Mouse (Mus musculus) lung, embryonic 15.5 days (tissue): Measurements from ENCODE around the gene Nfic. TPM values are rescaled to one million over a fixed set of nuclear protein-coding genes. Genes with fewer than 3 reads are reported as not detected.

Experiments
- ATAC-seq: fragments of 200-750 bp; cut with Nextera tagmentation; 2 replicates; pipeline ENCODE4 v1.8.0; 2017; ENCODE audit warnings: moderate number of reproducible peaks, borderline replicate concordance; ENCODE audit not compliant: low FRiP score, low TSS enrichment; ENCODE audit errors: extremely low read depth
- H3K27ac ChIP-seq: fragments of 300-500 bp; sonication (generic); 2 replicates; pipeline ENCODE4 v1.5.1; 2015; ENCODE audit warnings: moderate library complexity, mild to moderate bottlenecking, inconsistent platforms
- H3K27me3 ChIP-seq: fragments of 300-500 bp; sonication (generic); 2 replicates; pipeline ENCODE4 v1.6.1; 2015; ENCODE audit warnings: inconsistent platforms
- H3K36me3 ChIP-seq: fragments of 300-500 bp; sonication (generic); 2 replicates; pipeline ENCODE4 v1.6.1; 2015; ENCODE audit warnings: inconsistent platforms
- H3K4me1 ChIP-seq: fragments of 300-500 bp; sonication (generic); 2 replicates; pipeline ENCODE4 v1.6.1; 2015; ENCODE audit warnings: inconsistent platforms
- H3K4me2 ChIP-seq: fragments of 300-500 bp; sonication (generic); 2 replicates; pipeline ENCODE4 v1.6.1; 2015; ENCODE audit warnings: inconsistent platforms, mild to moderate bottlenecking, moderate library complexity
- H3K4me3 ChIP-seq: fragments of 300-500 bp; sonication (generic); 2 replicates; pipeline ENCODE4 v1.5.1; 2015; ENCODE audit warnings: mild to moderate bottlenecking, inconsistent platforms
- H3K9ac ChIP-seq: fragments of 300-500 bp; sonication (generic); 2 replicates; pipeline ENCODE4 v1.6.1; 2015; ENCODE audit warnings: inconsistent platforms
- H3K9me3 ChIP-seq: fragments of 300-500 bp; sonication (generic); 2 replicates; pipeline ENCODE4 v1.6.1; 2016; ENCODE audit warnings: inconsistent platforms
- WGBS: fragments of 180-500 bp; shearing (Covaris S2); methylation state at CpG from one replicate; pipeline ENCODE4 v1.1.7; 2015; 5-methylcytosine and 5-hydroxymethylcytosine counted together
- polyA plus RNA-seq: library from polyadenylated mRNA; unstranded; fragments of >200 nt; fragmentation: Nextera tagmentation; extraction: Ambion mirVana; gene quantifications from 2 replicates; pipeline ENCODE4 v1.2.1, GENCODE M21; 2015

Nfic gene
- polyA plus RNA-seq, 1 experiment from 2014 or later = 86.0 TPM

GRCm38 (mm10) chr10:81356991-81357844, 98.2 kb downstream of the Nfic start, which contains the start of gene Mfsd12:
Gene Mfsd12 (plus strand): TSS chr10:81357491.
- ATAC-seq = peak; percentile 84
- no peaks in the 10 kb centered on the region for H3K9me3 ChIP-seq
- peak within 1 kb of the TSS; percentile 73 for H3K27ac ChIP-seq
- no peaks in the 10 kb centered on the region; the same call in 1 of the 2 replicates for H3K36me3 ChIP-seq
- H3K4me1 ChIP-seq = peaks cover 50% of the 10 kb centered on the region
- H3K9ac ChIP-seq = peak within 1 kb of the TSS; percentile 77
- H3K4me2 ChIP-seq = peak within 1 kb of the TSS; percentile 99
- no peaks in the 10 kb centered on the region for H3K27me3 ChIP-seq
- peak within 1 kb of the TSS; percentile 87 for H3K4me3 ChIP-seq
- 2% methylated on average over 79 of the region's 79 CpGs for WGBS

GRCm38 (mm10) chr10:81356352-81356990, 99.0 kb downstream of the Nfic start:
- Histone ChIP-seq H3K27me3 (no peaks in the 10 kb centered on the region), H3K4me1 (peaks cover 43% of the 10 kb centered on the region), H3K36me3 (no peaks in the 10 kb centered on the region; the same call in 1 of the 2 replicates), H3K9ac (peak overlapping the region; percentile 77; the same call in 1 of the 2 replicates), H3K4me2 (peak overlapping the region; percentile 99), H3K9me3 (no peaks in the 10 kb centered on the region), H3K4me3 (peak overlapping the region; percentile 87), H3K27ac (peak overlapping the region; percentile 6; the same call in 1 of the 2 replicates)
- ATAC-seq = no peak
- 53% methylated on average over 12 of the region's 12 CpGs for WGBS

- no peaks in the 10 kb centered on the region for H3K27me3 ChIP-seq
- no peak for ATAC-seq
These were observed 99.9 kb downstream of the Nfic start for GRCm38 (mm10) chr10:81355533-81355932.

GRCm38 (mm10) chr10:81354738-81355477, 100.5 kb downstream of the Nfic start:
- Histone ChIP-seq H3K27me3 (no peaks in the 10 kb centered on the region), H3K9ac (no peak overlapping the region), H3K4me3 (no peak overlapping the region), H3K4me2 (no peak overlapping the region), H3K27ac (no peak overlapping the region), H3K4me1 (peaks cover 35% of the 10 kb centered on the region), H3K36me3 (no peaks in the 10 kb centered on the region), H3K9me3 (no peaks in the 10 kb centered on the region)
- WGBS = 58% methylated on average over 9 of the region's 9 CpGs
- ATAC-seq = no peak

More at GRCm38 (mm10) chr10:81355533-81355932, 99.9 kb downstream of the Nfic start:
- peaks cover 38% of the 10 kb centered on the region for H3K4me1 ChIP-seq
- no peak overlapping the region for H3K9ac ChIP-seq
- no peaks in the 10 kb centered on the region; the same call in 1 of the 2 replicates for H3K36me3 ChIP-seq
- no peak overlapping the region for H3K4me3 ChIP-seq
- no peak overlapping the region for H3K4me2 ChIP-seq
- 77% methylated on average over 4 of the region's 4 CpGs for WGBS
- H3K27ac ChIP-seq = no peak overlapping the region
- no peaks in the 10 kb centered on the region for H3K9me3 ChIP-seq

- Histone ChIP-seq H3K36me3 (0 out of 2 replicates have a peak, but pooled peaks cover 4% of the 10 kb centered on the region), H3K27ac (no peak overlapping the region), H3K4me2 (no peak overlapping the region), H3K9me3 (no peaks in the 10 kb centered on the region), H3K9ac (no peak overlapping the region), H3K4me3 (no peak overlapping the region), H3K4me1 (peaks cover 29% of the 10 kb centered on the region), H3K27me3 (no peaks in the 10 kb centered on the region)
- no peak for ATAC-seq
- WGBS = 16% methylated on average over 9 of the region's 9 CpGs
These were observed 103.7 kb downstream of the Nfic start for GRCm38 (mm10) chr10:81351678-81352291.

- peak within 1 kb of the TSS; percentile 86 for H3K4me3 ChIP-seq
- H3K4me2 ChIP-seq = peak within 1 kb of the TSS; percentile 79
- no peaks in the 10 kb centered on the region for H3K27me3 ChIP-seq
- H3K9ac ChIP-seq = peak within 1 kb of the TSS; percentile 83
- H3K4me1 ChIP-seq = peaks cover 30% of the 10 kb centered on the region
- under 1% methylated on average over 54 of the region's 54 CpGs for WGBS
- ATAC-seq = peak; percentile 93
- peak within 1 kb of the TSS; percentile 73 for H3K27ac ChIP-seq
- no peaks in the 10 kb centered on the region for H3K9me3 ChIP-seq
- H3K36me3 ChIP-seq = 0 out of 2 replicates have a peak, but pooled peaks cover 4% of the 10 kb centered on the region
These were observed 104.9 kb downstream of the Nfic start, which contains the start of gene Hmg20b for GRCm38 (mm10) chr10:81350351-81351063. Gene Hmg20b (minus strand): TSS chr10:81350480.

GRCm38 (mm10) chr10:81349961-81350350, 105.5 kb downstream of the Nfic start:
- Histone ChIP-seq H3K27me3 (peaks cover 3% of the 10 kb centered on the region; the same call in 1 of the 2 replicates), H3K4me3 (peak overlapping the region; percentile 86), H3K27ac (peak overlapping the region; percentile 70), H3K4me1 (peaks cover 30% of the 10 kb centered on the region), H3K36me3 (0 out of 2 replicates have a peak, but pooled peaks cover 4% of the 10 kb centered on the region), H3K9me3 (no peaks in the 10 kb centered on the region), H3K9ac (peak overlapping the region; percentile 83), H3K4me2 (peak overlapping the region; percentile 79)
- WGBS = 0% methylated on average over 29 of the region's 29 CpGs
- ATAC-seq = peak; percentile 16

- peak overlapping the region; percentile 70; the same call in 1 of the 2 replicates for H3K27ac ChIP-seq
- peak overlapping the region; percentile 86 for H3K4me3 ChIP-seq
- peak overlapping the region; percentile 83 for H3K9ac ChIP-seq
- H3K4me1 ChIP-seq = peaks cover 30% of the 10 kb centered on the region
- peaks cover 10% of the 10 kb centered on the region for H3K27me3 ChIP-seq
- H3K36me3 ChIP-seq = 0 out of 2 replicates have a peak, but pooled peaks cover 4% of the 10 kb centered on the region
- no peaks in the 10 kb centered on the region for H3K9me3 ChIP-seq
- peak overlapping the region; percentile 79 for H3K4me2 ChIP-seq
- ATAC-seq = no peak
- 7% methylated on average over 12 of the region's 12 CpGs for WGBS
These were observed 106.3 kb downstream of the Nfic start for GRCm38 (mm10) chr10:81349146-81349545.

- no peak for ATAC-seq
- H3K27ac ChIP-seq = peak overlapping the region; percentile 57; the same call in 1 of the 2 replicates
- 10% methylated on average over 53 of the region's 55 CpGs for WGBS
- peaks cover 35% of the 10 kb centered on the region for H3K27me3 ChIP-seq
- 0 out of 2 replicates have a peak overlapping the region, but pooled peaks have one; percentile 12 for H3K9ac ChIP-seq
- no peaks in the 10 kb centered on the region for H3K9me3 ChIP-seq
- H3K4me3 ChIP-seq = peak overlapping the region; percentile 29
- H3K4me2 ChIP-seq = peak overlapping the region; percentile 56
- H3K4me1 ChIP-seq = peaks cover 35% of the 10 kb centered on the region
- 0 out of 2 replicates have a peak, but pooled peaks cover 4% of the 10 kb centered on the region for H3K36me3 ChIP-seq
These were observed 108.9 kb downstream of the Nfic start for GRCm38 (mm10) chr10:81346453-81347067.
